Mouse (Mus musculus): ENCODE results near the gene Cgn. TPM values are rescaled to one million over a fixed set of nuclear protein-coding genes. Genes with fewer than 3 reads are reported as not detected.

Cgn gene
- total RNA-seq, 2 experiments from 2014 or later: 3.3 to 3.5 TPM

Other genes with a start within 250 kb of the Cgn start
- 10 to 100 TPM; 87.5 to 99.1 TPM for gene Snx27, start 203.8 kb downstream of the Cgn start, total RNA-seq (2021)
- not detected for gene Gm10972, start 143.4 kb downstream of the Cgn start, total RNA-seq (2021)
- gene Tuft1, start 127.6 kb downstream of the Cgn start, total RNA-seq (2021): 1 to 10 TPM; 2.1 to 2.8 TPM
- 1 to 10 TPM in 1 of 2 experiments, not detected in 1; 1.8 TPM for gene Selenbp2, start 92.9 kb downstream of the Cgn start, total RNA-seq (2021)
- gene Pogz, start 51.1 kb upstream of the Cgn start, total RNA-seq (2021): 10 to 100 TPM; 52.0 to 53.3 TPM
- 100 to 1,000 TPM; 271 to 301 TPM for gene Psmb4, start 100.5 kb upstream of the Cgn start, total RNA-seq (2021)
- 1 to 10 TPM; 7.2 to 7.6 TPM for gene Selenbp1, start 146.6 kb upstream of the Cgn start, total RNA-seq (2021)
- gene Rfx5, start 167.6 kb upstream of the Cgn start, total RNA-seq (2021): 10 to 100 TPM; 19.8 to 23.4 TPM
- gene Pi4kb, start 188.2 kb upstream of the Cgn start, total RNA-seq (2021): 10 to 100 TPM; 52.3 to 54.4 TPM
- 10 to 100 TPM; 26.6 to 28.6 TPM for gene Zfp687, start 229.0 kb upstream of the Cgn start, total RNA-seq (2021)

Measured in layer of hippocampus, postnatal 14 days (tissue).